Mouse (Mus musculus) urinary bladder, postnatal 10 days (tissue): ENCODE results near the gene Catip.
"Not testable (repeated sequence)": the region's sequence is repeated elsewhere in the genome, so short reads cannot be mapped to it uniquely, and the experiment has no call there.

ENCODE experiments used
- DNase-seq: peaks from one replicate; pipeline ENCODE4 v3.0.0; 2022; ENCODE audit warnings: low spot score

Catip gene

GRCm38 (mm10) chr1:74384525-74384924 is 22.6 kb downstream of the Catip start:
- DNase-seq = no peak

- DNase-seq = no peak
Measured at GRCm38 (mm10) chr1:74385064-74385463, 23.2 kb downstream of the Catip start.

DNA sequence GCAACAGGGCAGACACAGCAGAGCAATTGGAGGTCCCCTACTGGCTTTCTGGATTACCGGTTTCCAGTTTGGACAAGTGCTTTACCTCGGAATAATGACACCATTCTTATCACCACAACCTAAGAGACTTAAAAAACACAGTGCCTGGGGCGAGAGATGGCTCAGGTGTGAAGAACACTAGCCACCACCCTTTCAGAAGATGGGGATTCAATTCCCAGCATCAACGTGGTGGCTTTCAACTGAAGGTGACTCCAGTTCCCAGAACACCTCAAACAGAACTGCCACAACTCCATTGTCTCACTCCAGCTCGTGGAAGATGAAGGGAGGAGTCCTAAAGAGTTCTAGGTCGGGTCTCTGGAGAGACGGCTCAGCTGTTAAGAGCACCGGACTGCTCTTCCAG is 23.6 kb downstream of the Catip start:
- DNase-seq = no peak

DNA sequence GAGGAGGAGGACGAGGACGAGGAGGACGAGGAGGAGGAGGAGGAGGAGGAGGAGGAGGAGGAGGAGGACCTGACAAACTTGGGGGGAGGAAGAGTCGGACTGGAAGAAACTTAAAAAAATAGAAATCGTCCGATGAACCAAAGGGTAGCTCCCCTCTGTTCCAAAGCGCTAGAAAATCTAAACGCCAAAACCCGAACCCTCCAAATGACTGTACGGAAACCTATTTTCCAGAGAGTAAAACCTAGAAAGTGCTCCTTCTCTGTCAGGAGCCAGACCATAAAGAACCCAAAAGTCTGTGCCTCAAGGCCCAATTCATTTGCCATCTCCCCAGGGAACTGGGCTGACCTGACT is 24.4 kb downstream of the Catip start:
- no peak for DNase-seq

- peak; percentile 75 for DNase-seq
Measured at GRCm38 (mm10) chr1:74386714-74387385, 24.9 kb downstream of the Catip start.

- no peak for DNase-seq
Measured at GRCm38 (mm10) chr1:74387386-74387988, 25.6 kb downstream of the Catip start.

GRCm38 (mm10) chr1:74388398-74388920 is 26.6 kb downstream of the Catip start:
- DNase-seq = no peak

GRCm38 (mm10) chr1:74389831-74390286 is 28.0 kb downstream of the Catip start:
- DNase-seq = no peak

DNA sequence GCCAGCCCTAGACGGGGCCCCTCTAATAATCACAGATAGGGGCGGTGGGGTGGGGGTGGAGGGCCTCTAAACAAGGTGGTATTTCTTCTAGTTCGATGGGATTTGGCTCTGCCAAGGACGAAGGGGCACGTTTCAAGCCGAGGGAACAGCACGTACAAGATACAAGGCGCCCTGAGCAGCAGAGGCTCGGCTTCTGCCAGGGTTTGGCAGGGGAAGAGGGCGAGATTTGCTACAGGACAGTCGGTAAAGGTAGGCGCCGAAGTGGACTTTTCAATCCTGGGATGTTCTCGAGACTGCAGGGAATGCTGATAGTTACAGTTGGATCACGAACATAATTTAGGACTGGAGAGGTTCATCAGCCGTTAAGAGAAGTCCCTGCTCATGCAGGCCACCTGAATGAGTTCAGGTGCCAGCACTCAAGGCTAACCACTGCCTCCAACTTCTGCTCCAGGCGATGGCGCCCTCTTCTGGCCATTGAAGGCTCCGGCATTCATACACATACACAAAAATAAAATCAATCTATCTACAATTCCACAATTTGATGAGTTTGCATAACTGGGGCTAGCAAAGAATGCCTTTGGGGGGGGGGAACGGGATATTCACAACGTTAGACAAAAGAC is 28.5 kb downstream of the Catip start:
- no peak for DNase-seq

- DNase-seq = peak; percentile 93
Measured at GRCm38 (mm10) chr1:74390924-74391748, 29.2 kb downstream of the Catip start, which contains the start of gene Ctdsp1. TSS of gene Ctdsp1 (plus strand) at chr1:74391509.

DNA sequence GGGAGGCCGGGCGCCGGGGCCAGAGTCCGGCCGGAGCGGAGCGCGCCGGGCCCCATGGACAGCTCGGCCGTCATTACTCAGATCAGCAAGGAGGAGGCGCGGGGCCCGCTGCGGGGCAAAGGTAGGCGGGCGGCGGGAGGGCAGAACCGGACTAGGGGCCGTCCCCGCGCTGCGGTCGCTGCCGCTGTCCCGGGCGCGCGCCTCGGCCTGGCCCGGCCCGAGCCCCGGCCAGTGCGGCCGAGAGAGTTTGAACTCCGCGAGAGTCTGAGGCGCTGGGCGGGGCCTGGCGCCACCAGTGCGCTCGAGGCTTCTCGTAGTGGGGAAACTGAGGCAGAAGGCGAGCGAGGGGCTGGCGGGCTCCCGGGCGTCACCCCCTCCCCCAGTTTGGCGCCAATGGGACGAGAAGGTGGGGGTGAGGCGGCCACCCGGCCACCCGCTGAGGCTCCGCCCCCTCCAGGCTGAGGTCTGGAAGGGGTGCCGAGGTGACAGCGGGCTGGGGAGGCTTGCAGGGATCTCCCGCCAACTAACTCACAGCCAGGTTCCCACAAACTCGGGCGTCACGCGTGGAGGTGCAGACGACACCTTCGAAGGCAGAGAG is 30.0 kb downstream of the Catip start:
- DNase-seq = peak; percentile 49

DNA sequence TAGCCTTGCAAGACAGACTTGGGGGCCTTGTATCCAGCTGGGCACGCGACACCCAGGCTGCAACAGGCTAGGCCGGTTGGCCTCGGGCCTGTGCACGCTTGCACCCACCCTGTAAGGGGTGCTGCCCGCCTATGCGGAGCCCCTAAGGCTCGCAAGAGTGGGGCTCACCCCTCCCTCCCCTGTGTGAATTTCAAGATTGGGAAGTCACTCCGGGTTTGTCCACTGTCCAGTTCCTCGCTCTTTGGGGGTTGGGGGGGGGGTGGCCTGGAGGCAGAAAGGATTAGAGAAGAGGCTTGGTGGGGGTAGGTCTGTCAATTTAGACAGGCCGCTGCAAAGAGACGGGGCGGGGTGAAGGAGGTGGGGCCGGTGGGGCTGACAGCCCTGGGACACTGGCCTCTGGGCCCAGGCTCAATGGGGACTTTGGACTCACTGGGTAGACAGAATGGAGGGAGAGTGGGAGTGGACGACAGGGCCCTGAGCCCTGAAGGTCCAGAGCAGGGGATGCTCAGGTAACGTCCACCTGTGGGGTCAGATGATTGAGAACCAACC is 30.6 kb downstream of the Catip start:
- no peak for DNase-seq

GRCm38 (mm10) chr1:74393010-74393409 is 31.1 kb downstream of the Catip start:
- no peak for DNase-seq

- no peak for DNase-seq
Measured at GRCm38 (mm10) chr1:74393697-74394096, 31.8 kb downstream of the Catip start.

DNA sequence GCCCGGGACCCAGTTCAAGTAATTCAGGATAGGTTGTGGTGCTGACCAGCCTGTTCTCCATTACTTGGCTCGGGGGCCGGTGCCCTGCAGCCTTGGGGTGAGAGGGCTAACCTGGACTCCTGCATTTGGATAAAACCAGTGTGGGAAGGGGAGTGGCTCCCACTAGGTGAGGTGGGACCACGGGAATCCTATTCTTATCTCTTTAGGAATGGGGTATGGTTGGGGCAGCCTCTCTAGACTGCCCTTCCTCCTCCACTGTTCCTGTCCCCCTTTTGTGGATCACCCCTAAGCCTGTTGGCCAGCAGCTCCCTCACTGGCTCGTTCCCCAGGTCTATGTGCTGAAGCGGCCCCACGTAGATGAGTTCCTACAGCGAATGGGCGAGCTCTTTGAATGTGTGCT is 32.4 kb downstream of the Catip start:
- no peak for DNase-seq

DNA sequence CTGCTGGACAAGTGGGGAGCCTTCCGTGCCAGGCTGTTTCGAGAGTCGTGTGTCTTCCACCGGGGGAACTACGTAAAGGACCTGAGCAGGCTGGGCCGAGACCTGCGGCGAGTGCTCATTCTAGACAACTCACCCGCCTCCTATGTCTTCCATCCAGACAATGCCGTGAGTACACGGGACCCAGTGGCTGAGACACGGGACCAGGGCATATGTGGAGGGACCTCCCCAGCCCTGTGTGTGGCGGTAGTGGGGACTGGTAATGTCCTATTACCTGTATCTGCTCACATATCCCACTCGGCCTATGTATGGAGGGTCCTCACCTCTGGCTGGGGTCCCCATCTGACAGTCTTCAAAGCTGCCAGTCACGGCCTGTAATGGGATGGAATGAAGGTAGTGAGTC is 33.0 kb downstream of the Catip start:
- no peak for DNase-seq

DNA sequence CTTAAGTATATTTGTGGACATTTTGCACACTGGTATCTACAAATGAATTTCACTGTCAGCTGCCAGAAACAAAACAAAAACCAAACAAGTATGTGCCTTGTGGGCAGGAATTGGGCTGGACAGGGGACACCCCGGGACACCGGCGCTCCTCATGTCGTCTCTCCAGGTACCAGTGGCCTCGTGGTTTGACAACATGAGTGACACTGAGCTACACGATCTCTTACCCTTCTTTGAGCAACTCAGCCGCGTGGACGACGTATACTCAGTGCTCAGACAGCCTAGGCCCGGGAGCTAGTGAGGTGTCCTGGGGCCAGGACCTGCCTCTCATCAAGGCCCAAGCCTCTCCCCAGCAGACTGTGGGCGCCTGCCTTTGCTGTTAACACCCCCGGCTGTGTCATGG is 33.4 kb downstream of the Catip start:
- DNase-seq = no peak

DNA sequence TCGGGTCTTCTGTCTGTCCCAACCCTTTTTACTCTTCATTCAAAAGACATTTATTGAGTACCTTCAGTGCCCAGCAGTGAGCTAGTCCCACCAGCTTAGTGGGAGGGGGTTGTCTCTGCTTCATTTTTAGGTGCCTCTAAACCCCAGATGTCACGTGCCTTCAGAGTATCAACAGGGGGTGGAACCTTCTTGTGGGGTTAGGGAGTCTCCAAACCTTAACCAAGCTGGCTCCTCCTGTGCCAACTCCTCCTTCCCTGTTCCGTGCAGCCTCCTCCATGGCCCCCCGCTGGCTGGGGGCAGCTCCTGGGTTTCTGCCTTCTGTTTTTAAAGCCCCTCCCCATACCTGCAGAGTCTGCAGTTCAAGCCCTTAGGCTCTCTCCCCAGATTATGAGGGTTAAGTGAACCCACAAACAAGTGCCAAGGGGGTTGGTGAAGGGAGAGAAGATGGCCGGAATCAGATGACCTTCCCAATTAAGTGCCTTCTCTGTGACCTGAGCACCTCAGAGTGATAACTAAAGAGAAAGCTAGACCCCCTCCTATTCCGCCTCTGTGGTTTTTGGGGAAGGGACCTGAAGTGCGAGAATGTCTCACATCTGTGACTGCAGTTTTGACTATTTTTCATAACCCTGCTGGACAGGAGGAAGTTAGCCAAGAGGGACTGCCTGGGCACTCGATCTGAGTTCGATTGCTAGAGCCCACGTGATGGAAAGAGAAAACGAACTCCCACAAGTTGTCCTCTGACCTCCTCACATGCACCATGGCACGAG is 34.7 kb downstream of the Catip start:
- not testable (repeated sequence) for DNase-seq

DNA sequence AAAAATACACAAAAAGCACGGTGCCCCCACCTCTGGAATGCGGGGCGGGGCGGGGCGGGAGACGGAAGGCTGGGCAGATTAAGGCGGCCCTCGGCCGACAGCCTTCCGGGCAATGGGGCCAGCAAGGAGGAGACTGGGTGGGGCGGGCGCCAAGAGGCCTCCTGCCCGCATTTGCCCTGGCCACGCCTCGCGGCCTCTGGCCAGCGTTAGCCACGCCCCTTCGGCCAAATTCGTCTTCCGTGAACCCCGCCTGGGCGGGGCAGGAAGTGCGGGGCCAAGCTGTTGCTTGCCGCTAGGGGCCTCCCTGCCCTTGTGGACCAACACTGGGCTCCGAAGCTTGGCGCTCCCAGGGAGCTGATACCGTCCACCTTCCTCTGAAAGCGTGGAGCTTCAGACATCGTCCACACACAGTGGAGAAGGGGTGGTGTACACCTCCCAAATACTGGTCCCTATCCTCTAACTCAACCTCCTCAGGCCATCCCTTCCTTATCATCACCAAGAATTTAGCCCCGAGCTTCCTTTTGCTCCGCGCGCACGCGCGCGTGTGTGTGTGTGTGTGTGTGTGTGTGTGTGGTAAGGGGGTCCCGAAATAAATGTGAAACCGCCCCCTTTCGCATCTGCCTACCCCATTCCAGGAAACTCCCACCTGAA is 35.5 kb downstream of the Catip start:
- peak; percentile 95 for DNase-seq

DNA sequence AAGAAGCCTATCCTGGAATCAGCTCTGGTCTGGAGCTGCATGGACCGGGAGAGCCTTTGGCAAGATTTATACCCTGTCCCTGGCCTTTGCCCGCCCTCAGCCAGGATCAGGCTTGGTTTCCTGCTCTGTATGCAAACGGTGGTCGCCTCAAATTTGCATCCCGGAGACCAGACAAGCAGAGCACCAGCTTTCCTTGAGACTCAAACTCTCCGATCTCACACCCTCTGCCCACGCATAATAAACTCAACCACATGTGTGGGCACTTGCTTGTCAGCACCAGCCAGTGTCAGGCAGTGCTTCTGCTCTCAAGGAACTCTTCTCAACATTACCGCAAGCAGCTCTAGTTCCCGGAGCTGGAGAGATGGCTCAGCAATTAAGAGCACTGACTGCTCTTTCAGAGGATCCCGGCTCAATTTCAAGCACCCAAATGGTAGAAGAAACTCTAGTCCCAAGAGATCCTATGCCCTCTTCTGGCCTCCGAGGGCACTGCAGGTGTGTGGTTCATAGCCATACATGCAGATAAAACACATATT is 36.1 kb downstream of the Catip start:
- DNase-seq = no peak
